Mouse (Mus musculus): ENCODE results near the gene Samd8.
A peak's percentile ranks its signal among the peaks of the same experiment; 100 is the strongest.

Gene Samd8

GRCm38 (mm10) chr14:21801624-21802023 is 51.3 kb downstream of the Samd8 start:
- no peak for DNase-seq

DNA sequence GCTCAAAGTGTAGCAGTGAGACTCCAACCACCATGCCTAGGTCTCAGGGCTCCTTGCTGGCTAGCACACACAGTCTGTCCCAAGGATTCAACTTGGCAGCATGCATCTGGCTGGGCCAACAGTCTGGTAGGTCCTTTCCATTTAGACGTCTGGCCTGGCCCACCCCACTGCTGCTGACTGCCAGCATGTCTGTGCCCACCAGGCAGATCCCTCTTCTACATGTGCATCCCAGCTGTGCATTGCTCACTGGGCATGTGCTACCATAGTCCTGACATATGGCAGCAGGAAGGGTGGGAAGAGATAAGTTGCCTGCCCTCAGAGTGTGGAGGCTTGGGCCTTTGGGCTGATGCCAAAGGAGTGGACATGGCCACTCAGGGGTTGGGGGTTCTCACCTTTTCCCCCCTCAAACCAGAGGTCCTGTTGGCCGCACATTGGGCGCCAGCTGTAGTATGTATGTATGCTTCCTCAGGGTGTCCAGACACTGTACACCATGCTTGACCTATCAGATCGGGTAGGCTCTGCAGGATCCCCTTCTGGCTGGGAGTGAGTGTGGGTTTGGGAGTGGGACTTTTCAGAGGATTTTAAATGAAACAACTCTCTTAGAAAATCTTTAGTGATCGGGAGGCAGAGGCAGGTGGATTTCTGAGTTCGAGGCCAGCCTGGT is 52.3 kb downstream of the Samd8 start:
- DNase-seq, result no peak

GRCm38 (mm10) chr14:21806203-21806602 is 55.9 kb downstream of the Samd8 start:
- no peak for DNase-seq

DNA sequence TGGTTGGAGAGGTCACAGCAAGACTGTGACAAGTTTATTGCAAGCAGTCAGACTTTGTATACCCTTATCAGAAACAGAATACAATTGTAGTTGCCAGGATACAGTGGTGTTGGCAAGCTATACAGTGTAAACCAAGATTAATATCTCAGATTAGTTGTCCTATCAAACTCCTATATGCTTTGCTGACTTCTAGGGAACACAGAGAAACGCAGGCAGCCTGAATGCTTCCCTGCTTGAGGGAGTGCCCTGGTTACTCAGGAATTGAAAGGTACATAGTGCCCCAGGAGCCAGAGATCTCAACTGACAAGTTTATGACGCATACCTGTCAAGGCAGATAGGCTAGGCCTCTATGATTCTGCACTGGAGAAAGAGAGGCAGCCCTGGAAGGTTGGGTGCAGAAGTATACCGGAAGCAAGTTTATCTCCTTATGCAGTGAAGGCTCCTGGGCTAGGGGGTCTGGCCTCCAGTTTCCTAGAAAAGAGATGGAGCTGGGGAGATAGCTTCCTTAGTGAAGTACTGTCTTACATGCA is 56.4 kb downstream of the Samd8 start:
- no peak for DNase-seq

- no peak for DNase-seq
These were observed 58.0 kb downstream of the Samd8 start for GRCm38 (mm10) chr14:21808208-21808922.

DNA sequence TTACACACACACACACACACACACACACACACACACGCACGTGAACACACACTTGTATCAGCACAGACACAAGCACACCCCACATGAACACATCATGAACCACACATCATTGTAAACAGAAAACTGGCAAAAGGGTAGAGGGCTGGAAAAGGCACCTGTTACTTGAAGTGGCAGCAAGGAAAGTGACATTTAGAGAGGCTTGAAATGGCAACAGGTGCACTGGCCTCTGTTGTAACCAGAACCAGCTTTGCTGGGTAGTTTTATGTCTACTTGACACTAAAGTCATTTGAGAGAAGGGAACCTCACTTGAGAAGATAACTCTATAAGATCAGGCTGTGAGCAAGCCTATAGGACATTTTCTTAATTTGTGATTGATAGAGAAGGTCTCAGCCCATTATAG is 59.1 kb downstream of the Samd8 start:
- no peak for DNase-seq

DNA sequence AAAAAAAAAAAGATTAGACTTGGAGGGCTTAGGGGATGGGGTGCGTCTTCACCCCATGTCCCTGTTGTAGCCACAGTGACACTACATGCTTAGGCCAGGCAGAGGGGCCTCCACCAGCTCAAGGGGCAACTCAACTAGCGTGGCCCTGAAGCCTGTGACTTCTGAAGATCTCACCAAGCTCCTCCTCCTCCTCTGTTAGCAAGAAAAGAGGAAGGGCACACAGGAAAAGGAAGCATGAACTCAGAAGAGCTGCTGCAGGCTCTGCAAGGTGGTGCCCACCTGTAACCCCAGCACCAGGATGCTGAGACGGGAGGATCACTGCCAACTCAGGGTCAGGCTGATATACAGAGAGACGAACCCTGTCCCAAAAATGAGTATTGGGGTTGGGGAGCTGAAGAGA is 61.0 kb downstream of the Samd8 start:
- no peak for DNase-seq

DNA sequence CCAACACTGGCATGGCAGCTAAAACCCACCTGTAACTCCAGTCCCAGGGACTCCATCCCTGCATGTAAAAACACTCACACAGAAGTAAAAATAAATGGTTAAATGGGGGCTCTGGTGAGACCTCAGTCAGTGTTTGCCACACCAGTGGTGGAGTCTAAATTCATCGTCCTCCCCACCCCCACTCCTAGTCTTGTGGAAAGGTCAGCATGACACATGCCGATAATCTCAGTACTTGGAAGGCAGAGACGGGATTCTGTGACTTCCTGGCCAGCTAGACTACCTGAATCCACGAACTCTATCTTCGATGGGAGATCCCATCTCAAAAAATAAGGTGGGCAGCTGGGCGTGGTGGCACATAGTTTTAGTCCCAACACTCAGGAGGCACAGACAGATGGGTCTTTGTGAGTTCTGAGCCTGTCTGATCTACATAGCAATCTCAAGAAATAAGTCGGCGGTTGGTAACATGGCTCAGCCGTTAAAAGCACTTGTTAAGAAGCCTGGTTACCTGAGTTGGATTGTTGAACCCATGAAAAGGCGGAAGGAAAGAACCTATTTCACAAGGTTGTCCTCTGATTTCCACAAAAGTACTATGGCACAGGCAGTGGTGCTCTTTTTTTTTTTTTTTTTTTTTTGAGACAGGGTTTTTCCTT is 61.5 kb downstream of the Samd8 start:
- DNase-seq, result no peak

- DNase-seq, result peak; percentile 66
These were observed 62.3 kb downstream of the Samd8 start for GRCm38 (mm10) chr14:21812590-21813162.

- no peak for DNase-seq
These were observed 62.9 kb downstream of the Samd8 start for GRCm38 (mm10) chr14:21813216-21813615.

DNA sequence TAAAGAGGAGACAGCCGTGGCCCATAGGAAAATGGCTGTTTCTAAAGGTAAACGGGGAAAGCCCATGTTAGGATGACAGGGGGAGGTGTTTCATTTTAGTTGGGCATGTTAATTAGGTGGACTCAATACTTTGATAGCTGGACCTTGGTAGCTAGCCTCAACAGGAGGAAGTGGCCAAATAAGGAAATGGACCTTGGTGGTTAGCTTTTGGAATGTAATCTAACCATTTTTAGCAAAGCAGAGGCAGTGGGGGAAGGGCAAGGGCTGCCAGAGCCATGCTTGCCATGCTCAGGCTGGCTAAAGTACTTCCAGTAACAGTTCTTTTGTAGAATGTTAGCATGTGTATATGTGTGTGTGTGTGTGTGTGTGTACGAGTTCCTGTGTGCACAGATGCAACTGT is 63.5 kb downstream of the Samd8 start:
- no peak for DNase-seq

GRCm38 (mm10) chr14:21814606-21815005 is 64.3 kb downstream of the Samd8 start:
- DNase-seq, result no peak

GRCm38 (mm10) chr14:21816255-21816654 is 65.9 kb downstream of the Samd8 start:
- no peak for DNase-seq

DNA sequence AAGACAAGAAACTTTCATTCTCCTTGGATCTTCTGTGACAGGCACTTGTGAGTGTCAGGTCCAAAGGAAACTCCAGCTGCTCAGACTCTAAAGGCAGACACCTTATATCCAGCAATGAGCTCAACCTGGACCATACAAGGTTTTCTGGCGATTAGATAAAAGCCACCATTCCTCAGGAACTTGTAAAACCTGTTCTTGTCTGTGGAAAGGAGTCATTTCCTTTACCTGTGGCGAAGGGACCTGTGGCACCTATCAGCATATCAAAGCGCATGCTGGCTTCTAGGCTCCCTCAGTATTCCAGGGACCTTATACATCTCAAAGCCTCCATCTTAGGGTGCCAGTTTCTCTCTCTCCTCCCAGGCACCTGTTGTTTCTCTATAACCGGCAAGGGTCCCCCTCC is 67.1 kb downstream of the Samd8 start:
- no peak for DNase-seq

DNA sequence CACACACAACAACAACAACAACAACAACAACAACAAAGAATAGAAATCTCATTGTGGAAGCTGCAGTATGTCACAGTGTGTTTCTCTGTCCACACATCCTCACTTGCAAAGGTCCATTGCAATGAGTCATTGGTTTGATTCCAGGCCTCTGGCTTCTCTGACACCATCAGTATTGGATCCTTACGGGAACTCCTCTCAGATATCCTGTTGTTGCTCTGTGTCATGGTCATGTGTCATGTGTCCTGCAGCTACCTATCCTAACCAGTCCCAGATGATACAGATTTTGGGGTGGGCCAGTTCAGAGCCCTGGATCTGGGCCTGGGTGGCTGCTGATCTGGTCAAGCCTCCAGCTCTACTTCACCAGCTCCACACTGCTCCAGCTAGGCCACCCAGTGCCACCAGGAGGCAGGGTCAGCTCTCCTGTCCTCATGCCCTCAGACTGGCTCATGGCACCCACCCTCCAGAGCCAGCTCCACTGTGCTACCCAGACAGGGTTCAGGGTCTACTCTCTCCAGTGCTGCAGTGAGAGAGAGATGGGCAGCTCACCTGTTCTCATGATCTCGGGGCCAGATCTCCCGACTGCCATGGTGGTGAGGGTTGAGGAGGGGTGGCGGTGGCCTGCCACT is 70.7 kb downstream of the Samd8 start:
- DNase-seq, result no peak

DNA sequence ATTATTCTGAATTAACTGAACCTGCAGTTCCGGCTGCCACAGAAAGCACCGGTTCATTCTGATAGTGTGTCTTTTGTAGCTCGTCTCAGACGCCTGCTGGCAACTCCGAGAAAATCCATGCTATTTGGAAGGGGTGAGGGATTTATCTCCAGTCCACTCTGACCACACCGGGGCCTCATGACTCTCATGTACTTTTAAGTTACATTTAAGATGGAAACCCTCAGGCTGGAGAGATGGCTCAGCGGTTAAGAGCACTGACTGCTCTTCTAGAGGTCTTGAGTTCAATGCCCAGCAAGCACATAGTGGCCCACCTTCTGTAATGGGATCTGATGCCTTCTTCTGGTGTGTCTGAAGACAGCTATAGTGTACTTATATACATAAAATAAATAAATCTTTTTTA is 72.0 kb downstream of the Samd8 start:
- no peak for DNase-seq

GRCm38 (mm10) chr14:21822795-21823374 is 72.6 kb downstream of the Samd8 start:
- peak; percentile 60 for DNase-seq

- no peak for DNase-seq
These were observed 73.6 kb downstream of the Samd8 start for GRCm38 (mm10) chr14:21823897-21824296.

DNA sequence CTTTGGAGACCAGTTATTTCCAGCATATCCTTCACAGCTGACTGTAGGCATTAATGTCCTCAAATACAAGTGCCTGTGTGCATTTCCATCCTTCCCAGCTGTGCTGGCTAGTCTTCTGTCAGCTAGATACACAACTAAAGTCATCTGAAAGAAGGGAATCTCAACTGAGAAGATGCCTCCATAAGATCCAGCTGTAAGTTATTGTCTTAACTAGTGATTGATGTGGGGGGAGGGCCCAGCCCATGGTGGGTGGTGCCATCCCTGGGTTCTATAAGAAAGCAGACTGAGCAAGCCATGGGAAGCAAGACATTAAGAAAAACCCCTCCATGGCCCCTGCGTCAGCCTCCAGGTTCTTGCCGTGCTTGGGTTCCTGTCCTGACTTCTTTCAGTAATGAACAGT is 74.6 kb downstream of the Samd8 start, which contains the start of gene Vdac2:
Gene Vdac2, plus strand, starts transcription at position 301 of the 400 bp plus-strand sequence.
- no peak for DNase-seq

DNA sequence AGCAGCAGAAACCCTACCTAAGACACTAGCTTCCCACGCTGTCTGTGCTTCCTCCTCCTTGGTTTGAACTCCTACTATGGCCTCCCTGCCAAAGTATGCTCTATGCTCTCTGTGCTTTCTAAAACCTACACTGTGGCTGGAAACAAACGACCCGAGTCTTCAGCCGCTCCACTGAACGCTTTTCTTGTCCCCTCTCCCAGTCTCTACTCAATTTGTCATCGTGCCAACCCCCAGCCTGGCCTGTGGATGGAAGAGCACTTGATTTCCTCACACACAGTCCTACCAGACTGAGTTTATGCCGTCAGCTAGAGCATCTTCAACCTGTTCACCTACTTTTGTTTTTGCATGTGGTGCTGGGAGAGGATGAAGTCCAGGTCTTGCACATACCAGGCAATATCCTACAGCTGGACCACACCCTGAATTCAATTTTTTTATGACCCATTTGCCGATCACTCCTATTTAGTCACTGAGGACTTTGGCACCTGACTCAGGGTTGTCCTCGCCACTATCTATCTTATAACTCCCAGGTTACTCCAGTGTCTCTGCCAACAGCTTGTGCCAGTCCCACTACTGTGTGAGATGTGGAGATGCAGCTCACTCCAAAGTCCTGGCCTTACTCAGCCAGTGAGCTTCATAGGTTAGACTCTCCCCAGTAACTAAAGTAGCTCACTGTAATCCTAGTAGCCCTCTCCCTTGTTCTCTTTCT is 75.6 kb downstream of the Samd8 start:
- no peak for DNase-seq

- peak; percentile 97 for DNase-seq
These were observed 80.8 kb downstream of the Samd8 start for GRCm38 (mm10) chr14:21830876-21831767.

Measured in cerebellum, adult 11-12 months (tissue).